Mouse (Mus musculus) layer of hippocampus, adult 8-10 months (tissue): ENCODE measurements around the gene Adamtsl2. TPM values are rescaled to one million over a fixed set of nuclear protein-coding genes. Genes with fewer than 3 reads are reported as not detected.

Experiments
- DNase-seq, 2 experiments: peaks; one replicate each; pipeline ENCODE4 v3.0.0; 2022; ENCODE audit warnings: low spot score in 2 of 2
- total RNA-seq, 4 experiments: library from RNA; stranded (reverse); gene quantifications; 2 replicates each; pipeline ENCODE4 v1.2.4; 2022

Adamtsl2 gene
- 10 to 100 TPM in 2 of 4 experiments, 1 to 10 TPM in 2; 8.9 to 13.8 (median 11.1) TPM for total RNA-seq

- DNase-seq = peak; percentile 37 to 49
Measured at GRCm38 (mm10) chr2:27079152-27079584, at the start of gene Adamtsl2. Gene Adamtsl2, plus strand, starts transcription at chr2:27079379.

- no peak for DNase-seq
Measured at GRCm38 (mm10) chr2:27032361-27032760, 46.8 kb upstream of the Adamtsl2 start.

GRCm38 (mm10) chr2:27036003-27036402 is 43.2 kb upstream of the Adamtsl2 start:
- no peak for DNase-seq

GRCm38 (mm10) chr2:27037008-27037407 is 42.2 kb upstream of the Adamtsl2 start:
- DNase-seq = no peak

GRCm38 (mm10) chr2:27038596-27038995 is 40.6 kb upstream of the Adamtsl2 start:
- DNase-seq = peak in 1 of 2 experiments; percentile 69

GRCm38 (mm10) chr2:27039286-27039685 is 39.9 kb upstream of the Adamtsl2 start:
- no peak for DNase-seq

GRCm38 (mm10) chr2:27042131-27042844 is 36.9 kb upstream of the Adamtsl2 start:
- no peak for DNase-seq

GRCm38 (mm10) chr2:27043461-27043860 is 35.7 kb upstream of the Adamtsl2 start:
- DNase-seq = peak; percentile 81 to 92

- no peak for DNase-seq
Measured at GRCm38 (mm10) chr2:27044166-27044565, 35.0 kb upstream of the Adamtsl2 start.

- no peak for DNase-seq
Measured at GRCm38 (mm10) chr2:27044641-27045040, 34.5 kb upstream of the Adamtsl2 start.

- DNase-seq = no peak
Measured at GRCm38 (mm10) chr2:27045979-27046770, 33.0 kb upstream of the Adamtsl2 start.

- DNase-seq = no peak
Measured at GRCm38 (mm10) chr2:27049408-27049807, 29.8 kb upstream of the Adamtsl2 start.

GRCm38 (mm10) chr2:27058251-27058650 is 20.9 kb upstream of the Adamtsl2 start:
- no peak for DNase-seq

- no peak for DNase-seq
Measured at GRCm38 (mm10) chr2:27058751-27059150, 20.4 kb upstream of the Adamtsl2 start.

- no peak for DNase-seq
Measured at GRCm38 (mm10) chr2:27059187-27059586, 20.0 kb upstream of the Adamtsl2 start.

- no peak for DNase-seq
Measured at GRCm38 (mm10) chr2:27067124-27067523, 12.1 kb upstream of the Adamtsl2 start.

- DNase-seq = no peak
Measured at GRCm38 (mm10) chr2:27067996-27068395, 11.2 kb upstream of the Adamtsl2 start.

GRCm38 (mm10) chr2:27069646-27070045 is 9.5 kb upstream of the Adamtsl2 start:
- DNase-seq = no peak

- no peak for DNase-seq
Measured at GRCm38 (mm10) chr2:27070247-27070813, 8.8 kb upstream of the Adamtsl2 start.

GRCm38 (mm10) chr2:27071137-27071536 is 8.0 kb upstream of the Adamtsl2 start:
- peak; percentile 86 for DNase-seq

GRCm38 (mm10) chr2:27071978-27072377 is 7.2 kb upstream of the Adamtsl2 start, which contains the start of gene Mymk:
Gene Mymk, minus strand, starts transcription at chr2:27072179.
- DNase-seq = no peak

GRCm38 (mm10) chr2:27073407-27073806 is 5.8 kb upstream of the Adamtsl2 start:
- no peak for DNase-seq
